Mouse (Mus musculus) E14TG2a.4 (cell line): Measurements from ENCODE around the gene Fnip1.

Experiments
- CTCF ChIP-seq: conservative IDR thresholded peaks from 2 replicates; pipeline ENCODE4 v1.5.1; 2014; ENCODE audit warnings: low read length
- POU5F1 ChIP-seq: IDR thresholded peaks from 2 replicates; pipeline ENCODE4 v1.6.1; 2014; ENCODE audit warnings: low read length, borderline replicate concordance

DNA sequence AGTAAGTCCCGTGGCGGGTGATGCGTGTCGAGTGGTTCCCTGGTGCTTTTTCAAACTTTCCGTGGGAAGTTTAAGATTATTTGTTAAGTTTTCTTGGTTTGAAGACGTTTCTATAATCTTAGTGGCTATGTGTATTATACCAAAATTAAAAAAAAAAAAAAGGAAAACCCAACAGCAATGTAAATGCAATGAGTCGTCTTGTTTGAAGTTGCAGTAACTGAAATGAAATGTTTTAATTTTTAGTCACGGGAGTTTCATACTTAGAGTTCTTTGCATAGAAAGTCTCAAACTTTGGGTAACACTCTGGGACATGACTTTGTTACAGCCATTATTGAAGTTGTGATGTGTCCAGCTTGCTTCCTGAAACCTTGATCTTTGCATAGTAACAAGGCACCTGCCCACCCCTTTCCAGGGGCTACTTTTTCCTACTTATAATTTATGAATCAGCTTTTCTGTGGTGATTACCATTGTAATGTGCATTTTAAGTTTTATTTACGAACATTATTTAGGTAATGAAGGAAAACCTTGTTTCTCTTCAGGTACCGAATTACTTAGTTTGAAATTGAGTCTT, 85.5 kb downstream of the Fnip1 start:
- TF ChIP-seq POU5F1, result no peak
- TF ChIP-seq CTCF, result no peak
